Mouse (Mus musculus) splenic B cell, adult 2 months (primary cell): Measurements from ENCODE around the gene Lcn8.

Experiments used
- DNase-seq: peaks from one replicate; pipeline ENCODE4 v3.0.0-alpha.2; 2011; ENCODE audit warnings: low read depth, low spot score
- H3K27me3 ChIP-seq: 2 replicates; pipeline ENCODE4 v1.6.1; 2012; ENCODE audit warnings: mild to moderate bottlenecking, low read length, moderate library complexity, mixed read lengths; ENCODE audit not compliant: control insufficient read depth, poor library complexity, insufficient read depth, severe bottlenecking
- H3K36me3 ChIP-seq: 2 replicates; pipeline ENCODE4 v1.6.1; 2012; ENCODE audit warnings: mild to moderate bottlenecking, low read length, moderate library complexity, mixed read lengths; ENCODE audit not compliant: control insufficient read depth, poor library complexity, insufficient read depth, severe bottlenecking

The Lcn8 gene

GRCm38 (mm10) chr2:25652902-25653301 lies at the start of gene Lcn8:
Gene Lcn8 (plus strand): TSS chr2:25653120.
- no peaks in the 10 kb centered on the region for H3K36me3 ChIP-seq
- DNase-seq: no peak
- H3K27me3 ChIP-seq: no peaks in the 10 kb centered on the region

GRCm38 (mm10) chr2:25607761-25608622 lies 44.9 kb upstream of the Lcn8 start, which contains the start of gene Rabl6:
Gene Rabl6 (minus strand): TSS chr2:25608521.
- Histone ChIP-seq H3K27me3 (no peaks in the 10 kb centered on the region), H3K36me3 (no peaks in the 10 kb centered on the region)

GRCm38 (mm10) chr2:25608671-25609070 lies 44.2 kb upstream of the Lcn8 start:
- H3K27me3 ChIP-seq: no peaks in the 10 kb centered on the region
- no peaks in the 10 kb centered on the region for H3K36me3 ChIP-seq
- no peak for DNase-seq

More at GRCm38 (mm10) chr2:25607761-25608622, 44.9 kb upstream of the Lcn8 start, which contains the start of gene Rabl6:
- peak; percentile 90 for DNase-seq

GRCm38 (mm10) chr2:25616398-25616797 lies 36.5 kb upstream of the Lcn8 start:
- DNase-seq: no peak
- no peaks in the 10 kb centered on the region for H3K36me3 ChIP-seq
- no peaks in the 10 kb centered on the region for H3K27me3 ChIP-seq

GRCm38 (mm10) chr2:25617578-25617977 lies 35.3 kb upstream of the Lcn8 start, which contains the start of gene Ccdc183:
Gene Ccdc183 (minus strand): TSS chr2:25617678.
- H3K27me3 ChIP-seq: no peaks in the 10 kb centered on the region
- DNase-seq: no peak
- no peaks in the 10 kb centered on the region for H3K36me3 ChIP-seq

- no peak for DNase-seq
- H3K27me3 ChIP-seq: no peaks in the 10 kb centered on the region
- H3K36me3 ChIP-seq: no peaks in the 10 kb centered on the region
These were observed 32.5 kb upstream of the Lcn8 start for GRCm38 (mm10) chr2:25620386-25620785.

- H3K27me3 ChIP-seq: no peaks in the 10 kb centered on the region
- no peaks in the 10 kb centered on the region for H3K36me3 ChIP-seq
- DNase-seq: no peak
These were observed 32.1 kb upstream of the Lcn8 start for GRCm38 (mm10) chr2:25620852-25621228.

GRCm38 (mm10) chr2:25621229-25622200 lies 31.4 kb upstream of the Lcn8 start, which contains the start of gene Tmem141:
Gene Tmem141 (minus strand): TSS chr2:25622005.
- H3K36me3 ChIP-seq: no peaks in the 10 kb centered on the region
- DNase-seq: peak; percentile 66
- no peaks in the 10 kb centered on the region for H3K27me3 ChIP-seq

- DNase-seq: no peak
- Histone ChIP-seq H3K36me3 (no peaks in the 10 kb centered on the region), H3K27me3 (no peaks in the 10 kb centered on the region)
These were observed 26.9 kb upstream of the Lcn8 start for GRCm38 (mm10) chr2:25625986-25626385.

- no peaks in the 10 kb centered on the region for H3K27me3 ChIP-seq
- no peaks in the 10 kb centered on the region for H3K36me3 ChIP-seq
- DNase-seq: no peak
These were observed 25.1 kb upstream of the Lcn8 start, which contains the start of gene Fcna for GRCm38 (mm10) chr2:25627811-25628210. Gene Fcna (minus strand): TSS chr2:25628030.

GRCm38 (mm10) chr2:25628738-25629137 lies 24.2 kb upstream of the Lcn8 start:
- no peaks in the 10 kb centered on the region for H3K27me3 ChIP-seq
- DNase-seq: no peak

GRCm38 (mm10) chr2:25633616-25634015 lies 19.3 kb upstream of the Lcn8 start:
- H3K36me3 ChIP-seq: no peaks in the 10 kb centered on the region
- no peaks in the 10 kb centered on the region for H3K27me3 ChIP-seq
- DNase-seq: no peak

More at GRCm38 (mm10) chr2:25628738-25629137, 24.2 kb upstream of the Lcn8 start:
- H3K36me3 ChIP-seq: no peaks in the 10 kb centered on the region

- Histone ChIP-seq H3K27me3 (no peaks in the 10 kb centered on the region), H3K36me3 (no peaks in the 10 kb centered on the region)
- no peak for DNase-seq
These were observed 18.9 kb upstream of the Lcn8 start for GRCm38 (mm10) chr2:25634046-25634445.

GRCm38 (mm10) chr2:25639890-25640289 lies 13.0 kb upstream of the Lcn8 start:
- Histone ChIP-seq H3K27me3 (no peaks in the 10 kb centered on the region; the same call in 1 of the 2 replicates), H3K36me3 (no peaks in the 10 kb centered on the region)
- DNase-seq: peak; percentile 51
